15 mouse cellular contexts compared by ENCODE assay signal in the genomic region with DNA sequence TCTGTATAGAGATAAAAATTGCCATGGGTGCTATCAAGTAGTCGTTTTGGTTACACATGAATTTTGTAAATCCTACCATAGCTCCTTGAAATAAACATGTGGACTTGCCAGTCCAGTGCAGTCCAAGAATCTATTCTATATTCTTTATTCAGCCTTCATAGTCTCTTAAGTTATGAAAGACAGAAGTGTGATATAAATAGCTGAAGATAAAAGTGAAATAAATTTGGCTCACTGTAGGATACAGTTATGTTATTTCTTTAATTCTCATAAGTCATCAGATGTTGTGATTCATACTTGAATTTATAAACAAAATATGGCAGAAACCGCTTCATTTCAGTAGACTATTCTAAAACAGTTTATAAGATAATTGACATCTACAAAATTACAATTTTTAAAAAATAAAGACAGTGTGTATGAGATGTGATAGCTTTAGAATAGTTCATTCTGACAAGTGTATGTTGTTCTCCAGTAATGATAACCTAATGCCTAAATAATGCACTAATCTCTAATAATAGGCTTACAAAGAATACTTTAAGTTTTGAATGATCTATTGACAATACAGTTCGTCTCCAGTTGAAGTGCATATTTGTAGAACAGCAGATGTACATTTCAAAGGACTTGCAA.
"Had no signal": no experiment of that assay in that cellular context is flagged by ENCODE, and none has a peak within 500 bp of the region (broad histone marks: within the 10 kb centered on the region; RNA-seq: fewer than 3 reads in every experiment).

No protein-coding gene starts in this region.

- H3K4me1 ChIP-seq: liver, embryonic 15.5 days; megakaryocyte, embryonic 14.5 days; midbrain, embryonic 15.5 days; neural tube, embryonic 12.5 days; stomach, embryonic 15.5 days had no signal

- H3K9ac ChIP-seq: liver, embryonic 15.5 days; liver, postnatal 0 days; midbrain, embryonic 13.5 days; midbrain, embryonic 15.5 days; neural tube, embryonic 12.5 days; stomach, embryonic 15.5 days had no signal

- H3K27me3 ChIP-seq: liver, embryonic 15.5 days; megakaryocyte, embryonic 14.5 days; midbrain, embryonic 13.5 days; midbrain, embryonic 15.5 days; neural tube, embryonic 12.5 days; stomach, embryonic 15.5 days had no signal

- H3K36me3 ChIP-seq: liver, embryonic 15.5 days; midbrain, embryonic 13.5 days; midbrain, embryonic 15.5 days; neural tube, embryonic 12.5 days; stomach, embryonic 15.5 days had no signal

- H3K27ac ChIP-seq: liver, embryonic 15.5 days; macrophage; midbrain, embryonic 13.5 days; midbrain, embryonic 15.5 days; neural tube, embryonic 12.5 days; stomach, embryonic 15.5 days; stomach, postnatal 0 days had no signal

- H3K4me2 ChIP-seq: liver, embryonic 15.5 days; midbrain, embryonic 11.5 days; midbrain, embryonic 13.5 days; midbrain, embryonic 15.5 days; neural tube, embryonic 12.5 days; stomach, embryonic 15.5 days had no signal

- H3K9me3 ChIP-seq: liver, embryonic 15.5 days; megakaryocyte, embryonic 14.5 days; midbrain, embryonic 13.5 days; midbrain, embryonic 15.5 days; neural tube, embryonic 12.5 days; stomach, embryonic 15.5 days had no signal

- DNase-seq: liver, postnatal 0 days; lung, postnatal 10 days; right cerebral cortex, postnatal 14 days; thymus, adult 2 months; thymus, postnatal 25 days; thymus, postnatal 4 days had no signal

- H3K4me3 ChIP-seq: liver, embryonic 15.5 days; megakaryocyte, embryonic 14.5 days; midbrain, embryonic 13.5 days; midbrain, embryonic 15.5 days; neural tube, embryonic 12.5 days; stomach, embryonic 15.5 days had no signal

- ATAC-seq: liver, postnatal 0 days; midbrain, embryonic 13.5 days; midbrain, embryonic 15.5 days had no signal
